Mouse (Mus musculus): Measurements from ENCODE around the gene Aco2. TPM values are rescaled to one million over a fixed set of nuclear protein-coding genes. Genes with fewer than 3 reads are reported as not detected.
A peak's percentile ranks its signal among the peaks of the same experiment; 100 is the strongest.

The Aco2 gene
- polyA plus RNA-seq, 2 experiments: 72.1 to 85.0 TPM

DNA sequence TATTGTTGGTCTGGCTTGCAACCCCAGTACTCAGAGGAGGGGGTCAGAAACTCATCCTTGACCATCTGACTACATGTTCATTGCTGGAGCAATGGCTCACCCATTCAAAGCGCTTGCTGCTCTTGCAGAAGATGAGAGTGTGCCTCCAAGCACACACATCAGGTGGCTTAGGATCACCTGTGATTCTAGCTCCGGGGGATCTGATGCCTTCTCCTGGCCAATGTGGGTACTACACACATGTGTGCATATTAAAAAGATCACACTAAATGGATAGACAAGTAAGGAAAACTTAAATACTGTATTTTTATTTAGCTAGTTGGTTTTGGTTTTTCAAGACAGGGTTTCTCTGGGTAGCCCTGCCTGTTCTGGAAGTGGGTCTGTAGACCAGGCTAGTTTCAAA is 68.9 kb downstream of the Aco2 start:
- Histone ChIP-seq H3K4me2 (ENCODE audit: low read depth) (no peak overlapping the region), H3K27me3 (ENCODE audit: control insufficient read depth, insufficient read depth, low read length) (peaks cover 20% of the 10 kb centered on the region), H3K9ac (replicated peaks) (no peak overlapping the region), H3K9me3 (ENCODE audit: control insufficient read depth, low read length) (no peaks in the 10 kb centered on the region), H3K27ac (no peak overlapping the region), H3K4me1 (replicated peaks; ENCODE audit: control insufficient read depth in 2 of 2, insufficient read depth in 2 of 2, low read length in 1 of 2) (peaks cover 0 to 10% of the 10 kb centered on the region in 2 experiments; a peak in 3 of 4 replicates), H3K36me3 (replicated peaks; ENCODE audit: control insufficient read depth, insufficient read depth, low read depth) (no peaks in the 10 kb centered on the region), H3K4me3 (ENCODE audit: insufficient read depth in 1 of 2, low read depth in 2 of 2, low read length in 2 of 2) (no peak overlapping the region)
- TF ChIP-seq EP300 (IDR thresholded peaks at IDR 0.05; ENCODE audit: low read depth): no peak
- peak; percentile 50 for TF ChIP-seq CTCF (IDR thresholded peaks at IDR 0.05; ENCODE audit: low read depth)
- DNase-seq (ENCODE audit: low read depth in 3 of 3, low spot score in 3 of 3): no peak
- ATAC-seq (ENCODE audit: insufficient read depth): no peak
- WGBS (ENCODE audit: insufficient replicate concordance): 77% methylated on average over 2 of the region's 2 CpGs

DNA sequence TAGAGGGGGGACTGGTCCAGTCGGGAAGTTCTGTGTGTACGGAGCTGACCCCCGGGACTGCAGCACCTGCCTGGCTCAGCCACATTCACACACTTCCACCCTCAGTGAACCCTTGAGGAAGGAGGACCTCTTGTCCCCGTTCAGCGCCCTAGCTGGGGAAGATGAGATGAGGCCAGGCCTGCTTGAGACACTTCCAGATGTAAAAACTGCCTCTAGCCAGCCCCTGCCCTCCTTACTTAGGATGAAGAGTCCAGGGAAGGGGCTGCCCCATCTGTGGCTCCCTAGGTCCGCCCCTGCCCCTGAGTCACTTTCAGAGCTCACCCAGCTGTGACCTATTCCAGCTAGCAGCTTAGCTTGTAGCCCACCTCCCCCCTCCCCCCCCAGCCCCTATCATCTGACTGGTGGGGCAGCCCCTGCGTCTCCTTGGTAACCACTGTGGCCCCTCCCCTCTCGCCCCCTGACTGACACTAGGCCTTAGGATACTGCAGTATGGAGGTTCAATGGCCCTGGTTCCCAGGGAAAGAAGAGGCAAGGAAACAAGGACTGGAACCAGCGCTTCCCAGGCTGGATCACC is 71.2 kb downstream of the Aco2 start:
- 25% methylated on average over 9 of the region's 9 CpGs for WGBS (ENCODE audit: insufficient replicate concordance)

DNA sequence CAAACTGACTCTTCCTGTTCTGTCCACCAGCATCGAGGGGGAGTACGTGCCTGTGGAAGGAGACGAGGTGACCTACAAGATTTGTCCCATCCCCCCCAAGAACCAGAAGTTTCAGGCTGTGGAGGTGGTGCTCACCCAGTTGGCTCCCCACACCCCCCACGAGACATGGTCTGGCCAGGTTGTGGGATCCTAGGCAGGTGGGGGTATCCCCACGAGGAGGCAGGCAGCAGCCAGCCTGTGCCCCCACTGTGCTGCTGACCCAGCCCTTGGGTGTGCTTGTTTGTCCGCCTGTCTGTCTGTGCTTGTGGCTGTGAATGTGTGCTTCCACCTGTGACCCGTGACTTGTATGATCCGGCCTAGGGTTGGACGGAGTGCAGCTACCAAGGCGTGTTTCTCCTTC is 77.0 kb downstream of the Aco2 start:
- no peak overlapping the region for H3K4me2 ChIP-seq (ENCODE audit: low read depth)
- DNase-seq (ENCODE audit: low read depth in 3 of 3, low spot score in 3 of 3) (no peak), ATAC-seq (ENCODE audit: insufficient read depth) (no peak)
- TF ChIP-seq CTCF (IDR thresholded peaks at IDR 0.05; ENCODE audit: low read depth) (no peak), EP300 (IDR thresholded peaks at IDR 0.05; ENCODE audit: low read depth) (no peak)
- no peaks in the 10 kb centered on the region; a peak in 1 of 4 replicates for H3K4me1 ChIP-seq (replicated peaks; ENCODE audit: control insufficient read depth in 2 of 2, insufficient read depth in 2 of 2, low read length in 1 of 2)
- H3K9ac ChIP-seq (replicated peaks): no peak overlapping the region
- H3K36me3 ChIP-seq (replicated peaks; ENCODE audit: control insufficient read depth, insufficient read depth, low read depth): no peaks in the 10 kb centered on the region
- H3K4me3 ChIP-seq (ENCODE audit: insufficient read depth in 1 of 2, low read depth in 2 of 2, low read length in 2 of 2): no peak overlapping the region
- no peak overlapping the region for H3K27ac ChIP-seq
- H3K27me3 ChIP-seq (ENCODE audit: control insufficient read depth, insufficient read depth, low read length): no peaks in the 10 kb centered on the region
- no peaks in the 10 kb centered on the region for H3K9me3 ChIP-seq (ENCODE audit: control insufficient read depth, low read length)
- 63% methylated on average over 10 of the region's 10 CpGs for WGBS (ENCODE audit: insufficient replicate concordance)

More for the DNA sequence above, 71.2 kb downstream of the Aco2 start:
- H3K9me3 ChIP-seq (ENCODE audit: control insufficient read depth, low read length): no peaks in the 10 kb centered on the region
- no peak overlapping the region for H3K4me3 ChIP-seq (ENCODE audit: insufficient read depth in 1 of 2, low read depth in 2 of 2, low read length in 2 of 2)
- no peak for TF ChIP-seq CTCF (IDR thresholded peaks at IDR 0.05; ENCODE audit: low read depth)
- no peak for TF ChIP-seq EP300 (IDR thresholded peaks at IDR 0.05; ENCODE audit: low read depth)
- no peak overlapping the region for H3K27ac ChIP-seq
- no peak overlapping the region for H3K9ac ChIP-seq (replicated peaks)
- H3K27me3 ChIP-seq (ENCODE audit: control insufficient read depth, insufficient read depth, low read length): no peaks in the 10 kb centered on the region
- no peak for DNase-seq (ENCODE audit: low read depth in 3 of 3, low spot score in 3 of 3)
- no peak overlapping the region for H3K4me2 ChIP-seq (ENCODE audit: low read depth)
- H3K4me1 ChIP-seq (replicated peaks; ENCODE audit: control insufficient read depth in 2 of 2, insufficient read depth in 2 of 2, low read length in 1 of 2): peaks cover 0 to 10% of the 10 kb centered on the region in 2 experiments; a peak in 3 of 4 replicates
- ATAC-seq (ENCODE audit: insufficient read depth): no peak
- H3K36me3 ChIP-seq (replicated peaks; ENCODE audit: control insufficient read depth, insufficient read depth, low read depth): no peaks in the 10 kb centered on the region

DNA sequence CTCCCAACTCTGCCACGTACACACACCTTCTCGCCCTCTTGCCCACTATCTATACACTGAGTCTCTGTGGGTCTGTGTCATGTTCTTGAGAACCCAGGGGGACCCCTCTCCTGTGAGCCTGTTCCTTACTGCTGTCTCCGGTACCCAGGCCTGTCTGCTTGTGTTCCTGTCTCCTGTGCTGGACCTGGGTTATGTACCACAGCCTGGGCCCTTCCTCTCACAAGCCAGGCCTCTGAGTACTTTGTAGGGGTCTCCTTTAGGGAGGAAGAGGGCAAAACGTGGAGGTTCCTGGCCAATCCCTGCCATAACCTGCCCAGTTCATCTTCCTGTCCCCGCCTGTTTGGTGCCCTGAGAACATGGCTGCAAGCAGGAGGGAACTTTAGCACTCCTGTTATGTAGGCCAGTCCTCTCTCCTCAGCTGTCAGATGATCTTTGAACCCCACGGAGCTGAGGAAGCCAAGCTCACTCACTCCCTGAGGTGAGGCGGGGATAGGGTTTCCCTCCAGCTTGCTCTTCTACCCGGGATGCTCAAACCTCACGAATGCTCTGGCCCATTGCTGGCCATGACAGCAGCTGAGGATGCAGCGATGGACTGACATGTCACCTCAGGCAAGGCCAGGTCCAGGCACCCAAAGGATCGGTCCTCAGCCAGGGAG is 77.5 kb downstream of the Aco2 start:
- DNase-seq (ENCODE audit: low read depth in 3 of 3, low spot score in 3 of 3): no peak
- Histone ChIP-seq H3K27ac (no peak overlapping the region), H3K4me2 (ENCODE audit: low read depth) (no peak overlapping the region), H3K9ac (replicated peaks) (no peak overlapping the region), H3K36me3 (replicated peaks; ENCODE audit: control insufficient read depth, insufficient read depth, low read depth) (no peaks in the 10 kb centered on the region; the same call in 1 of the 2 replicates), H3K4me3 (ENCODE audit: insufficient read depth in 1 of 2, low read depth in 2 of 2, low read length in 2 of 2) (no peak overlapping the region), H3K27me3 (ENCODE audit: control insufficient read depth, insufficient read depth, low read length) (no peaks in the 10 kb centered on the region), H3K4me1 (replicated peaks; ENCODE audit: control insufficient read depth in 2 of 2, insufficient read depth in 2 of 2, low read length in 1 of 2) (no peaks in the 10 kb centered on the region; a peak in 1 of 4 replicates), H3K9me3 (ENCODE audit: control insufficient read depth, low read length) (no peaks in the 10 kb centered on the region)
- 69% methylated on average over 11 of the region's 11 CpGs for WGBS (ENCODE audit: insufficient replicate concordance)
- TF ChIP-seq EP300 (IDR thresholded peaks at IDR 0.05; ENCODE audit: low read depth) (no peak), CTCF (IDR thresholded peaks at IDR 0.05; ENCODE audit: low read depth) (no peak)
- no peak for ATAC-seq (ENCODE audit: insufficient read depth)

DNA sequence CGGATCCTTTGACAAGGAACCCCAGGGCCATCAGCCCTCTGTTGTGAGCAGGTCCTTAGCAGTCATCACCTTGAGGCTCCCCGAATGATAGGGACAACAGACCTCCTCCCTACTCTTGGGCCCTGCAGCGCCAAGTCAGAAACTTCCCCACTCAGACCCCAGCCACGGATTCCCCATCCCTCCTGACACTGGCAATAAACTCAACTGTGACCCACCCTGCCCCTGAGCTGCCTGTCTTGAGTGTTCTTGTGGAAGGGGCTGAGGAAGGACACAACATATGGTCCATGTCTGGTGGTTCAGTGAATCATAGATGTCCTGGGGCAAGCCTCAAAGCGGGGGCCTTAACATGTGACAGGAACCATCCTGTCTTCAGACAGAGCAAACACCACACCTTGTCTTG is 78.6 kb downstream of the Aco2 start:
- Histone ChIP-seq H3K9ac (replicated peaks) (no peak overlapping the region), H3K4me1 (replicated peaks; ENCODE audit: control insufficient read depth in 2 of 2, insufficient read depth in 2 of 2, low read length in 1 of 2) (no peaks in the 10 kb centered on the region; a peak in 1 of 4 replicates), H3K27ac (no peak overlapping the region), H3K4me2 (ENCODE audit: low read depth) (no peak overlapping the region), H3K9me3 (ENCODE audit: control insufficient read depth, low read length) (no peaks in the 10 kb centered on the region), H3K4me3 (ENCODE audit: insufficient read depth in 1 of 2, low read depth in 2 of 2, low read length in 2 of 2) (no peak overlapping the region), H3K36me3 (replicated peaks; ENCODE audit: control insufficient read depth, insufficient read depth, low read depth) (peaks cover 4% of the 10 kb centered on the region), H3K27me3 (ENCODE audit: control insufficient read depth, insufficient read depth, low read length) (no peaks in the 10 kb centered on the region)
- WGBS (ENCODE audit: insufficient replicate concordance): 77% methylated on average over 5 of the region's 5 CpGs
- ATAC-seq (ENCODE audit: insufficient read depth) (no peak), DNase-seq (ENCODE audit: low read depth in 3 of 3, low spot score in 3 of 3) (no peak)
- TF ChIP-seq EP300 (IDR thresholded peaks at IDR 0.05; ENCODE audit: low read depth): no peak
- TF ChIP-seq CTCF (IDR thresholded peaks at IDR 0.05; ENCODE audit: low read depth): no peak

Data from liver, embryonic 14.5 days (tissue).